Mouse (Mus musculus) myocyte (in vitro differentiated cells): Measurements from ENCODE around the gene Irf2.

Experiments
- POLR2A ChIP-seq: IDR thresholded peaks from one replicate; pipeline ENCODE4 v1.6.1; 2011; ENCODE audit warnings: low read depth, mild to moderate bottlenecking, control low read depth, moderate library complexity; ENCODE audit not compliant: insufficient read length
- POLR2AphosphoS2 ChIP-seq: IDR thresholded peaks from one replicate; pipeline ENCODE4 v1.6.1; 2011; ENCODE audit warnings: low read depth, control low read depth; ENCODE audit not compliant: insufficient read length

DNA sequence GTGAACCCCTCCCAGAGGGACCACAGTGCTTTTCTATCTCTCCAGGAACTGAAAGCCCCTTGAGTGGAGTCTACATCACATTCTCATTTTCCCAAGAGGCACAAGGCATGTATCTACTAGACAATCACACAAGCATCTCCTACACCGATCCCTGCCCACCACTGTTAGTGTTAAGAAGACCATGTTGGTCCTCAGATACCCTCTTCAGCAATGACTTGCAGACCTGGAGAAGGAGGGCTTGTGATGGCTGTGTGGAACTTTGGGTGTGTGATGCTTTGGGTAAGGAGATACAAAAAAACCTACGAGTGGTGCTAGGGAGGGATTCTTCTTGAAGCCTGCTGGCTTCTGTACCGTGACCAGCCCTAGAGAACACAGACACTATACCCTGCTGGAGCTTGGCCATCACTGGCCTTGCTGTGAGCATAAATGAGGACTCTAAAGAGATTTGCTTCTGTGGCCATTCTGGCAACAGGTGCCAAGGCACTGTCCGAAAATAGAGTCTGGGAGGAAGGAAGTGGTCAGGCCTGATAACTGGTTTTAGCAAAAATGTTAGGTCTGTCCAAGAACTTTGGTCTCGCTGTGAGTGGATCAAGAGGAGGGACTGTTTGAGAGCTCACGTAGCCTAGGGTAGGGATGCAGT is 110.8 kb downstream of the Irf2 start:
- TF ChIP-seq POLR2A (no peak), POLR2AphosphoS2 (no peak)
